Mouse (Mus musculus) kidney, adult 9 months (tissue): ENCODE measurements at regions not wholly inside any gene's neighbourhood (a gene's known extent, or its start where the extent isn't known, plus 50 kb on each side); places are given as distances from the start of the nearest gene placed in this dataset.

Source experiments
- DNase-seq: peaks from one replicate; pipeline ENCODE4 v3.0.0; 2022

DNA sequence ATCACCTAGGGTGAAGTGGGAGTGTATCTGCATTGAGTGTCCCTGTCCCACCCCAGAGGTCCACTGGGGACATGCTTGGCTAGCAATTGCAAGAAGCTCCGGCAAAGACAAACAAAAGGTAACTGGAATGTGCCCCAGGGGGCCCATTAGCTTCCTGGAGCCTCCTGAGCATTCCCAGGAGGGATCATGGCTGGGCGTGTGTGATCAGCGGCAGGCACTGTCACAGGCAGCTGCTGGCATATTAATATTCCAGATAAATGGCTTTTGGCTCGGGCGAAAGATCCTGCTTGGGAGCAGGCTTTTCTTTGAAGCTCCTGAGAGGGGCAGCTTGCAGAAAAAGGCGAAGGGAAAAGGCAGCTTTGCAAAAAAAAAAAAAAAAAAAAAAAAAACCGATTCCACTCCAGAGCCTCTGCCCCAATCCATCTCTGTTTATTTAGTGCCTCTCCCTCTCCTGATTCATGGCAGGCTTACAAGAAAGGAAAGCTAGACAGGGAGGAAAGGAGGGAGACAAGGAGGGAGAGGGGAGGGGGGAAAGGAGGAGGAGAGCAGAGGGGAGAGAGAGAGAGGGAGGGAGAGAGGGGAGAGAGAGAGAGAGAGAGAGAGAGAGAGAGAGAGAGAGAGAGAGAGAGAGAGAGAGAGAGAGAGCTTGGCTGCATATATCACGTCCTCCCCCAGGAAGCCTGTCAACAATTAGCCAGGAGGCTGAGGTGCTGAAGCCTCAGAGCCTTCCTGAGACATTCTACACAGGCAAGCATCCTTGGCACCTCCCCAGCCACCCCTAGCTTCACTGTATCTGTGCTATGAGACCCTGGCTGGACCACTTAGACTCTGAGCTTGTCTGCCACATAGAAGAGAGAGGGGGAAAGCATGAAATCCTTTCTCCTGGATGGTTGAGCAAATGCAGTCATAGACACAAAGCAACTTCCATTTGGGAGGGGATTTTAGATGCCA, 443.4 kb upstream of the Zmiz1 start:
- peak; percentile 49 for DNase-seq

DNA sequence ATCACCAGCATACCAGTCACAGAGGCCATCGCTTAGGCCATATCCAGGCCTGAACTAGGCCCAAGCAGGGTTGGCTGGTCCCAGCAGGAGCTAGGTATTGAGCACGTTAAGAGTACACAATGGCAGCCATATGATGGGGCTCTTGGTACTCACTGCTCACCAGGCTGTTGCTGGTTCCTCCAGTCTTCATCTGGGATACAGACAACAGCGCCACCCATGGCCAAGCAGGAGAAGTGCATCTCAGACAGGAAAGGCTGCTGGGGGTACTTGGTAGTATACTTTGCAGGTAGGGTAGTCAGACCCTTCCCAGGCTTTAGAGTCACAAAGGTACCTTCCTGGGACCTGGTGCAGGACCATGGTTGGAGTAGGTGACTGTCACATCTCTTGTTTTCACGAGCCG, 441.1 kb upstream of the Zmiz1 start:
- no peak for DNase-seq

DNA sequence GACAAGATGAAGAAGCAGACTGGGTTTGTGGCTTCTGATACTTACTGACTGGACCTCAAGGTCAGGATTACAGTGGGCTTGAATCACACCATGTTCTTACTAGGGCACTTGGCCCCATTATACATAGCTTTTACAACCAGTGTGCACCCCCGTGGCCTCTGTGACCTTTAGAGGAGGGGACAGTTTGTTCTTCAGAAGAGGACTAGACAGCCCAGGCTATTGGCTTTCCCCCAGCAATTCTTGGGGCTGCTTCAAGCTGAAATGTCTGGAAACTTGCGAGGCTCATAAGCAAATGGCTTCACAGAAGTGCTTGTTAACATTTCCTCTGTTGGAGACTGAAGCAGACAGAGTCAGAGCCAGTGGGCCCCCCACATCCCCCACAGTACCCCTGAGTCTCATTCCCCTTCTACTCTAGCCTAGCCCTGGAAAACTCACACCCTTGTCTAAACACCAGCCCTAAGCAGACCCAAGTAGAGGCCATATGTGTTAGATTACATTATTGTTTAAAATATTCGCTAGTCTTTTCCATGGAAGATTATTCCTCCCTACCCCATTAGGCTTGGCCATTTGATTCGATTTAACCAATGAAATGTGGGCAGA, 439.6 kb upstream of the Zmiz1 start:
- no peak for DNase-seq

DNA sequence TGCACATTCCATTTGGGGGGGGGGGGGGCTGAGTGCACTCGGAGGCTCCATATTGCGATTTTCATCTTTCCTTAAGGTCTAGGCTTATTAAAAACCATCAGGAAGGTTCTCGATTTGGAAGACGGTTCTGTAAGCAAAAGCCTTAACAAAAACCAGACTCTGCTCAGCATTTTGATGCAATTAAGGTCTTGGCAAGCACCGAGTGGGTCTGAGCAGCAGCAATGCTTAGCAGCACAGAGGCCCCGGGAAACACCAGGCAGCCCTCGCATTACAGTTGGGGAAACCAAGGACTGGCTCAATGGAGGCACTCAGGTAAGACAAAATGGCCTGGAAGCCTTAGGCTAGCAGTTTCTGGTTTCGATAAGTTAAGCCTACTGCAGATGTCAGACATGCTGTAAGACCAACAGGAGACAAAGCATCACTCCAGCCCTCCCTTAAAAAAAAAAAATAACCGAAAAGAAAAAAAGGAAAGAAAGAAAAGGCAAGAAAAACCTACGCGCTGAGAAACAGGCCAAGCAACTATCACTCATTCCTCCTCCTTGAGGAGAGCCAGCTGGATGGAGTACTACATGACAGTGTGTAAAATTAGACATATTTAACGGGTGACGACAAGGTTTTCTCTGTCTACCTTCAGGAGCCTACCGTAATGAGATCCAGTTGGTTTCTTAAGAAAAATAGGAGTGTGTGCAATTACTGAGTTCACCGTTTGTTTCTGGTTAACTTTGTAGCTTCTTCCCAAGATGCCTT, 436.3 kb upstream of the Zmiz1 start:
- no peak for DNase-seq

DNA sequence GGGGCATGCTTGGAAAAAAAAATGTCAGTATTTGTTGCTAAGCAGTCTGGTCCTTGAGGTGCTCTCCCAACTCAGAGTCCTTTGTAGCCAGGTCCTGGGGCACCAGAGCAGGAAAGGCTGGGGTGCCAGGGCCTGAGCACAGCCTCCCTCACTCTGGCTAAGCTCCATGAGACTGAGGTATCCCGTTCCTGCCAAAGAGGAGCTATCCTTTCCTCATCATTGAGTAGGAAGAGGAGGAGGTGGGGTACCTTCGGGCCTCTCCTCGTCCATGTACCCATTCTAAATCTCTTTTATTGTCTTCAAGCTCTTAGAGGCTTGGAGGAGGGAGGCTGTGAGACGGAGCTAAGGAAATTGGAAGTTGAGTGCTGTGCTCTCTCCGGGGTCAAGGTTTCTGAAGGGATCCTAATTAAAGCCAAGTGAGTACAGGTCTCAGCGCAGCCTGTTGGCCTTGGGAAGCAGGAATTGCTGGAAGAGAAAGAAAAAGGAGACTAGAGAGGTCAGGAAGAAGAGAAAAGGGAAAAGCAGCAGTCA, 435.6 kb upstream of the Zmiz1 start:
- no peak for DNase-seq

DNA sequence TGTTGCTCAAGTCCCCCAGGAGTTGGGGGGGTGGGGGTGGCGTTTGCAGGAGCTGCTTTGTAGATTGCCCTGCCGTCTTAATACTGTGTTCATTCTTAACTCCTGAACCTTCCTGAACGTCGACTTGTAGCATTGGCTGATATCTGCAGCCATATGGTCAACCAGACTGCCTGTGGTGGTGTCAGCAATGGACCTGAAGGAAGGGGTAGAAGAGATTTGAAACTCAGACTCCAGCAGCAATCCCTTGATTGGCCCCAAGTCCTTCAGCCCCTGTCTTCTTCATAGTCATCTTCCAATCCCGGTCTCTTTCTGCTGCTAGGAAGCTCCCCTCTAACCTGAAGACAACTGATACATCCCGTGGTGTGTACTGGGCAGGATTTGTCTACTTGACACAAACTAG, 433.9 kb upstream of the Zmiz1 start:
- DNase-seq = no peak

DNA sequence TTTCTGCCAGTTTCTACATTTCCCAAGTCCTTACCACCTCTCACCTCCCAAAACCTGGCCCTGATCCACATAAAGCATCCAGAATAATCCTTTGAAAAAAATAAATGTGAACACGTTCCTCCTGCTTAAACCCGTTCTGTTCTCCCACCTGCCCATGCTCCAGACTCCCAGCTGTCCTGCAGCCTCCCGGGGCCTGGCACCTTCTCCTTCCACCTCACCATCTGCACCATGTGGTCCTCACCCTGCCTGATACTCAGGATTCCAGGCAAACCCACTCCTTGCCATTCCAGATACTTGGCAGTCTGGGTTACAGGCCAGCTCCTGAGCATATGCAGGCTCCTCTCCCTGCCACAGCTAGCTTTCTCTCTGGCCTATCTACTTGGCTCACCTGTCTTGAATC, 431.9 kb upstream of the Zmiz1 start:
- no peak for DNase-seq

DNA sequence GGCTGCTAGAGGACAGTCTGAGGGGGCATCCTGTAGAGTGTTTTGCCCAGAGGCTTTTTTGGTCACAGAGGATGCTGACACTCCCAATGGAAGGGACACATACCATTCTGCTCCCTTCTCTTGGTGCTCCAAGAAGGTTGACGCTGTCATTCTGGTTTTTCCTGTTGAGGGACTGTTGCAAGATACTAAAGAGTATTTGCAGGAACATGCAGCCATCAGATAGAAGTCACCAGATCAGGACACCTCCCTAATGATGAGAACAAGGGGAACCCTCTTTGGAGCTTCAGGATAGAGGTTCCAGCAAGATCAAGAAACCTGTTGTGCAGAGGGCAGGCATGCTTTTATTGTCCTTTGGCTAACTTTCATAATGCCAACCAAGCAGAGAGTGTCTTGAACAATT, 431.1 kb upstream of the Zmiz1 start:
- no peak for DNase-seq

DNA sequence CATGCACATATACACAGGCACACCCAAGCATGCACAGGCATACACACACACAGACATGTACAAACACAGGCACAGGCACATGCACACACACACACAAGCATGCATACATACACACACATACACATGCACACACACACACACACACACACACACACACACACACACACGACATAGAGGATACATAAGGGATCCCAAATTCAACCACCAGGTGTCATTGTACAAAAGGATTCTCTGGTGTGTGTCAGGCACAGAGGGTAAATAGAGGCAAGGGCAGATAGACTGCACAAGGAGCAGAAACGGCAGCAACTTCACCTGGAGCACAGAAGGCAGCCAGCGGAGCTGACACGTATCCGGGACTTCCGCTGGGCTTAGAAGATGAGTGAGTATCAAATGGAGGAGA, 428.1 kb upstream of the Zmiz1 start:
- DNase-seq = no peak

DNA sequence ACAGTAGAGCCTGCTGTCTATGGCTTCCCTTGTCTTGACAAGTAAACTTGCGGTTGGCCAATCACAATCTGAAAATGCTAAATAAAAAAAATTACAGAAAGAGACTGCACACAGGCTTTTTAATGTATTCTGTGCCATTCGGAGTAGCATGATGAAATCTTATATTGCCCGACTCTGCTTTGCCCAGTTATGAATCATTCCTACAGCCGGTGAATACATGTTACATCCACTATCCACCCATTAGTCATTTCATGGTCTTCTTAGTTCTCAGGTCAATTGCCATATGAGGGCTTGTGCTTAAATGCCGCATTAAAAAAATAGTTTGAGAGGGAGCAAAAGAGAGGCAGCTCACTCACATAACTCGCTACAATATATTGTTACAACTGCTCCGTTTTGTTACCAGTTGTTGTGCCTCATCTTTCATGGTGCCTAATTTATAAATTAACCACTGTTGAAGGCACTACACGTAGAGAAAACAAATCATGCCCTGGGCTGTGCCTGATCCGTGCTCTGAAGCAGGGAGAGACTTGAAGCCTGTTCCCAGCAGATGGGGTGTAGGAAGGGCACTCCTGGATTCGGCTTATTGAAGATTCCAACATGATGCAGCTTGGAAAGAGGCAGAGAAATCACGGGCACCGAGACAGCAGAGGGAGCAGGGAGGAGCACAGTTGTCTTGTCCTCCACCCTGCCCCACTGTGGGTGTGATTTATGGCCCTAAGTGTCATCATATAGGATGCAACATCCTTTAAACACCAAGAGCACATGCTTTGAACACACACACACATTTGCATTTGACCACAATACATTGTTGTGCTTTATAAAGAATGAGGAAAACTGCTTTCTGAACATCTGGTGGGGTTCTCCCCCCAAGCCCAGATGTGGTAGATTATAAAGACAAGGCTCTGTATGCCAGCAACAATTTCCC, 427.0 kb upstream of the Zmiz1 start:
- no peak for DNase-seq

DNA sequence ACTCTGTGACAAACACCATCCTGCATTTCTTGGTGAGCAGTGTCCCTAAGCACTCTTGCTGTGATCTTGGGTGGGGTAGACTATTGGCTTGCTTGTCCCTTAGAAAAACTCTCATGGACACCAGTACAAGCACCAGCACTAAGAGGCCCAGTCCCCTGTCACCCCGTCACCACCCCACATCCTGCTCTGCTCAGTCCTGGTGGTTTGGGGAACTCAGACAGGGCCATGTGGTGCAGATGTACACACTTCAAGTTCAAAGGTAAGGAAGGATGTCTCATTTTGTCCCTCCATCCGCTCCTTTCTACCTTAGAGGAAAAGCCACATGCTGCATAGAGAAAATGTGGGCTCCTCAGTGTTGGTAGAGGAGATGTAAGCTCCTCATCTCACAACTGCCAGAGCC, 426.1 kb upstream of the Zmiz1 start:
- DNase-seq = no peak

DNA sequence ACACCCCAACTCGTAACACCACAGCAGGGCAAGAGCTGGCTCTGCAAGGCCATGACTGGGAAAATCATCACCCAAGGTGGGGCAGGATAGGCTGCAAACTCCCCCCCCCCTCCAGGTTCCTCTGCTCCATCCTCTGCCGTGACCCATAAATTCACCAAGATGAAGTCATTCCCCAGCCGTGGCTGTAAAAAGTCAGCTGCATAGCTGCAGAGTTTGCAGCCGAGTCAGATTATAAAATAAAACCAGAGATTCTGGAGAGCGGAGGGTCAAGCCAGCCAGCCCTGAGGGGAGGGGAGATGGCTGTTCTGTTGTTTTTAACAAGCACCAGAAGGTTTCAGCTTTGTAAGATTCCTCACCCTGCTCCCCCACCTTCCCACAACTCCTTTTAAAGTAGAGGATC, 416.7 kb upstream of the Zmiz1 start:
- DNase-seq = no peak

DNA sequence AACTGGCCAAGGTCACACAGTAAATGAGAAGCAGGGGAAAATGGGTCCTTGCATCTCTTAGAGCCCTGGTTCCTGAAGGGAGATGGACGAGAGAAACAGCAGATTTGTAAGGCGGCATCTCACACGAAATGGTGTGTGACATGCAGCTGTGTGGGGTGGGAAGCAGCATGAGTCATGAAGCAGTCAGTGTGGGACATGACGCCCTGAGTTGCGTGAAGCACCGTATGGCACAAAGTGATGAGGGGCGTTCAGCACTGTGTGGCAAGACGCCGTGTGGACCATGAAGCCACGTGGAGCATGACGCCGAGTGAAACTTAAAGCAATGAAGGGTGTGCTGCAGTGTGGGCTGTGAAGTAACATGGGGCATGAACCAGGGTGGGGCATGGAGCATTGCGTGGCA, 414.9 kb upstream of the Zmiz1 start:
- DNase-seq = no peak

DNA sequence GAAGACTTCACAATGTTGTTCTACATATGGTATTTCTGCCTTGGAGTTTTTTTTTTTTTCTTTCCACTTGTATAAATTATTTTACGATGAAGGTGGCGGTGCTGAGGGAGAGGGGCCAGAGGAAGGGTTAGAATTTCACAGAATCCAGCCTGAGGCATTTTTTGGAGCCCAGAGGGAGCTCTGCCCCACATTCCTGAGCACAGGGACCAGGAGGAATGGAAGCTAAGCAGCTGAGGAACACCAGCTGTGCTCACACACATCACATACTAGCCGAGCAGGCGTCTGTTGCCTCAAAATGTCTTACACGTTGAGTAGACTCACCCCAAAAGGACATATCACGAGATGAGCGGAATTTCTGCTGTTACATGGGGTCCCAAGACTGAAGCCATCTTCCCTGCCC, 414.1 kb upstream of the Zmiz1 start:
- no peak for DNase-seq

DNA sequence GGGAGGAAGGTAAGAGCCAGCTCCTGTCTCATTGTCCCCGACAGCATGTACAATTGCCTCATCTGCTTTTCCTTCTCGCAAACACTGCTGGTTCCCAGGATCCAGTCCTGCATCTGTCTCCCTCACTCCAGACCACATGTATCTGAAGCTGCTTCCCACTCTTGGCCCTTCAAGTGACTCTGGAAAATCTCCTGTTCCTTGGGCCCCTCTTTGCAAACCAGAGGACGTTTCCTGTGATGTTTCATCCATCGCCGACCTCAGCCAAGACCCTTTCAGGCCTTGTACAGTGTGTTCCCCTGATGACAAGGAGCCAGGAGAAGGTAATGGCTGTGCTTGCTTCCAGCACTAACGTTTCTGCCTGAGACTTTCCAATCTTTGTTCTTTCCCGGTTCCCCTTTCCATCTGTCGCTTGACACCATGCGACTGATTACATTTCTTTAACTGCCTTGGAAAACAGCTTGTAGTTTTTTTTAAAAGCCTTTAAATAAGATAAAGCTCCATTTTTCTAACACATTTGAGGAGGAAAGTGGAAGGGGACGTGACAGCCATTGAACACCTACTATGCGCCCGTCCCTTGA, 408.2 kb upstream of the Zmiz1 start:
- DNase-seq = no peak

DNA sequence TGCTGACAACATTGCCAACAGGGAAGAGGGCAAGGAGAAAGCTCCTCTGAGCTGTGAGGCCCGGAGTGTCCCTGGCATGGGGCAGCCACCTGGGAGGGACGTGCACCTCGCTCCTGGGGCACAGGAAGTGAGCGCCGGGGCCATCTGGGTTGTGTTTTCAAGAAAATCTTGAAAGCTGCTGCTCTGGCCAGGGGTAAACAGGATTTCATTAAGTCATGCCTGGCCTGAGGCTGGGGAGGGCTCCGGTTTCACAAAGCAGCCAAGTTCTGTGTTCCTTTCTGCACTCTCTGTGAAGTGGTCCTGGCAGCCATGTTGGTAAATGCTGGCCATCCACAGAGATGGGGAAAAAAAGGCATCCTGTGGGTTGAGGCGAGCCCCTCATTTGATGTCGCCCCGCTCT, 406.8 kb upstream of the Zmiz1 start:
- DNase-seq = no peak

DNA sequence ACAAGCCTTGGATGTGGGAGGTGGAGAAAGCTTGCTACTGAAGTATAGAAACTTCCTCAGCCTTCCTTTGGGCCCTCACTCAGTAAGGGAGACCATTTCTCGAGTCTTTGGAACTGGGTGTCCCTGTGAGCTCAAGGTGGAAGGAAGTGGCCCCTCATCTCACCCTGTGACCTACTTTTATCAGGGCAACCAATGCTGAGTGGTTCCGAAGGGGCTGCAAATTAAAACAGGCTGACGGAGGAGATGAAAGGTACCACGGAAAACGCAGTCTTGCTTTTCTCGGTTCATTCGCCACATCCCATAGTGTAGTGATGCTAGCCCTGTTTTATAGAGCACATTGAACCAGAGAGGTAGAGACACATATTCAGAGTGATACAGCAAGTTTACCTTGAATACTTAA, 399.6 kb upstream of the Zmiz1 start:
- DNase-seq = no peak

DNA sequence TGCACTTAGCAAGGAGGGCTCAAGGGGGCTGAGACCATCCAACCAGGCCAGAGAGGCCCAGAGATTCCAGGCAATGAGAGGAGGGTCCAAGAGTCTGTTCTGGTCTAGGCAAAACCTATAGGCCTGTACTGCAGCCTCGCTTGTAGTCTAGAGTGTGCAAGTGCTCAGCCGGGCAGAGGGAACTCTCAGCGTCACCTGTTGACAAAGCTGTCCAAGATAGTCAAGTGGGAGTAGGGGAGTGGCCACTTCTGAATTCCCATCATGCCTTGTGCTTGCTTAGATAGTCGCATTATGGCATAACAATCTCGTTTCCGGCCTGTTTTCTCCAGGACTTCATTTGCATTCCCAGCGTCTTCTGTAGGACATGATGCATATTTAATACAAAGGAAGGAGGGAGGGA, 398.7 kb upstream of the Zmiz1 start:
- no peak for DNase-seq

DNA sequence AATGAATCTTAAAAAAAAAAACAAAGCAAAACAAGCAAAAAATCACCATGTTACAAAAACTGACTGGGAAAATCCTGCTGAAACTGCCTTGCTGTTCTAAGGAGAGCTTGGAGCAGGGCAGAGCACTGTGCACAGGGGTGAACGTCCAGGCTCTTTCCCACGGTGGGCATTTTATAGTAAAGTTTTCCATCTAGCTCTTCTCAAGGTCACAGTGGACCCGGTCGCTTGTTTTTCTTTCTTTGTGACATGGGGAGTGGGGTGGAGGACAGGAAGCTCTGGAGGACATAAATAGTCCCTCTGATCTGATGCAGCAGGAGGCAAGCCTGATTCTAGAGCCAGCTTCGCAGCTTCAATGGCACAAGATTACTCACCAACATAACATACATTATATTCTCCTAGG, 395.9 kb upstream of the Zmiz1 start:
- no peak for DNase-seq

DNA sequence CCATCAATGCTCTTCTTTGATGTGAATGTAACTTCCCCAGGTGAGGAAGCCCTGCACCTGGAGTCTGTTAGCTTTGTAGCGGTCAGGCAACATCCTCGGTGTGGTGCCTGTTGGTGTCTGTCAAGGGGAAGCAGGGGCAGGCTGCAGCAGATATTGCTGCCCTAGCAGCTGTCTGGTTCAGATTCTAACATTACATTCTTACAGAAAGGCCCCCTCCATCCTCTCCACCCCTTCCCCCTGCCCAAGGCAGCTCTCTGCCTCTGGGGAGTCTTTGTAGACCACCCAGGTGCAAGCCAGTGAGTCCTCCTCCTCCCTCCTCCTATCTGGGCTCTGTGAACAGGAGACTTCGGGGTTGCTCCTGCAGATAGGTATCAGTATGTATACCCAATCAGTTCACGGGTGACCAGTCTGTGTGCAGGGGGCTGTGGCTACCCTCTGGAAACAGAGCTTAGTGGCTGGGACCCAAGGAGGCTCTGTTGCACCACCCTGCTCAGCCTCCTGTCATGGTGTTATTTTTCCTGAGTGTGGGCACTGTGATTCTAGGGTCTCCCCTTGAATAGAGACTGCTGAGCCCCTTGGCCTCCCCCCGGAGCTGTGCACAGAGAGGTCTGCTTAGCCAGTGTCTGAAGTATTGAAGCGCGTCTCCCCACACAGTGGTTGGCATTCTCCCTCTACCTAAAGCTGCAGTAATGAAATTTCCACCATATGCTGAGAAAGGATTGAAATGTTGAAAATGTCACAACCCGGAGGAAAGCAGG, 394.6 kb upstream of the Zmiz1 start:
- DNase-seq = no peak

DNA sequence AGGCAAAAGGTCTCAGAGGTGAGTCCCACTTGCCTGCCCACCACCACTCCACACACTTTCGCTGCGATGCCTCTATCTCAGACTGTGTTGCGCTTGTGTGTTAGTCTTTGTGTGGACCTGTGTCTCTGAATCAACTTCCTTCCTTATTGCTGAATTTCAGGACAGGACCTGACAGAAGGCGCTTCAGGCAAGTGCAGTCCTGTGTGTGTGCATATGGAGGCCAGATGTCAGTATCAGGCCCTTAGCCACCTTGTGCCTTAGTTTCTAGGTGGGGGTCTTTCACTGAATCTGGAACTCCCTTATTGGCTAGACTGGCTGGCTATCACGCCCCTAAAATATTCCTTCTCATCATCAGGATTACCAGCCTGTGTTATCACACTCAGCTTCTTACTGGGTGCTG, 391.6 kb upstream of the Zmiz1 start:
- DNase-seq = no peak
